Mouse (Mus musculus): ENCODE measurements at regions not wholly inside any gene's neighbourhood (a gene's known extent, or its start where the extent isn't known, plus 50 kb on each side); places are given as distances from the start of the nearest gene placed in this dataset.

- TF ChIP-seq CTCF (IDR thresholded peaks at IDR 0.05; ENCODE audit: extremely low read depth, insufficient read depth, insufficient read length, insufficient replicate concordance) = no peak
- no peak for TF ChIP-seq POLR2A (IDR thresholded peaks at IDR 0.05; ENCODE audit: low read depth, low read length)
- no peak overlapping the region for H3K27ac ChIP-seq (ENCODE audit: insufficient read depth, low read length)
- H3K36me3 ChIP-seq (ENCODE audit: control insufficient read depth, insufficient read depth, low read length) = no peaks in the 10 kb centered on the region
- H3K4me1 ChIP-seq (ENCODE audit: control insufficient read depth, insufficient read depth, insufficient read length) = peaks cover 3% of the 10 kb centered on the region; the same call in 1 of the 2 replicates
- 79% methylated on average over 3 of the region's 3 CpGs for WGBS
- H3K27me3 ChIP-seq (ENCODE audit: control insufficient read depth, insufficient read depth, low read length) = no peaks in the 10 kb centered on the region
- no peak for DNase-seq (ENCODE audit: low read depth in 1 of 2, low spot score in 2 of 2)
- no peak overlapping the region for H3K4me3 ChIP-seq (ENCODE audit: extremely low read depth, insufficient read depth, insufficient read length)
These were observed 220.7 kb downstream of the Fam43a start for GRCm38 (mm10) chr16:30820234-30820633.

GRCm38 (mm10) chr16:30820761-30821160 lies 221.2 kb downstream of the Fam43a start:
- Histone ChIP-seq H3K36me3 (ENCODE audit: control insufficient read depth, insufficient read depth, low read length) (no peaks in the 10 kb centered on the region), H3K27me3 (ENCODE audit: control insufficient read depth, insufficient read depth, low read length) (no peaks in the 10 kb centered on the region), H3K27ac (ENCODE audit: insufficient read depth, low read length) (peak overlapping the region; percentile 35; the same call in 1 of the 2 replicates), H3K4me1 (ENCODE audit: control insufficient read depth, insufficient read depth, insufficient read length) (peaks cover 3% of the 10 kb centered on the region; the same call in 1 of the 2 replicates), H3K4me3 (ENCODE audit: extremely low read depth, insufficient read depth, insufficient read length) (no peak overlapping the region)
- no peak for DNase-seq (ENCODE audit: low read depth in 1 of 2, low spot score in 2 of 2)
- 82% methylated on average over 4 of the region's 4 CpGs for WGBS
- no peak for TF ChIP-seq CTCF (IDR thresholded peaks at IDR 0.05; ENCODE audit: extremely low read depth, insufficient read depth, insufficient read length, insufficient replicate concordance)
- TF ChIP-seq POLR2A (IDR thresholded peaks at IDR 0.05; ENCODE audit: low read depth, low read length) = no peak

GRCm38 (mm10) chr16:30821191-30821910 lies 221.8 kb downstream of the Fam43a start:
- Histone ChIP-seq H3K36me3 (ENCODE audit: control insufficient read depth, insufficient read depth, low read length) (no peaks in the 10 kb centered on the region), H3K27me3 (ENCODE audit: control insufficient read depth, insufficient read depth, low read length) (no peaks in the 10 kb centered on the region), H3K4me1 (ENCODE audit: control insufficient read depth, insufficient read depth, insufficient read length) (peaks cover 3% of the 10 kb centered on the region; the same call in 1 of the 2 replicates), H3K4me3 (ENCODE audit: extremely low read depth, insufficient read depth, insufficient read length) (no peak overlapping the region), H3K27ac (ENCODE audit: insufficient read depth, low read length) (peak overlapping the region; percentile 65)
- DNase-seq (ENCODE audit: low read depth in 1 of 2, low spot score in 2 of 2) = no peak
- TF ChIP-seq CTCF (IDR thresholded peaks at IDR 0.05; ENCODE audit: extremely low read depth, insufficient read depth, insufficient read length, insufficient replicate concordance) = no peak
- no peak for TF ChIP-seq POLR2A (IDR thresholded peaks at IDR 0.05; ENCODE audit: low read depth, low read length)
- 30% methylated on average over 17 of the region's 17 CpGs for WGBS

- Histone ChIP-seq H3K4me3 (ENCODE audit: extremely low read depth, insufficient read depth, insufficient read length) (no peak overlapping the region), H3K36me3 (ENCODE audit: control insufficient read depth, insufficient read depth, low read length) (no peaks in the 10 kb centered on the region), H3K27me3 (ENCODE audit: control insufficient read depth, insufficient read depth, low read length) (no peaks in the 10 kb centered on the region), H3K4me1 (ENCODE audit: control insufficient read depth, insufficient read depth, insufficient read length) (peaks cover 3% of the 10 kb centered on the region; the same call in 1 of the 2 replicates), H3K27ac (ENCODE audit: insufficient read depth, low read length) (no peak overlapping the region)
- 88% methylated on average over 13 of the region's 13 CpGs for WGBS
- DNase-seq (ENCODE audit: low read depth in 1 of 2, low spot score in 2 of 2) = no peak
- TF ChIP-seq CTCF (IDR thresholded peaks at IDR 0.05; ENCODE audit: extremely low read depth, insufficient read depth, insufficient read length, insufficient replicate concordance) (no peak), POLR2A (IDR thresholded peaks at IDR 0.05; ENCODE audit: low read depth, low read length) (no peak)
These were observed 222.5 kb downstream of the Fam43a start for GRCm38 (mm10) chr16:30821911-30822578.

GRCm38 (mm10) chr16:30826128-30826527 lies 226.6 kb downstream of the Fam43a start:
- TF ChIP-seq POLR2A (IDR thresholded peaks at IDR 0.05; ENCODE audit: low read depth, low read length) = no peak
- no peak for TF ChIP-seq CTCF (IDR thresholded peaks at IDR 0.05; ENCODE audit: extremely low read depth, insufficient read depth, insufficient read length, insufficient replicate concordance)
- Histone ChIP-seq H3K4me3 (ENCODE audit: extremely low read depth, insufficient read depth, insufficient read length) (no peak overlapping the region), H3K27ac (ENCODE audit: insufficient read depth, low read length) (no peak overlapping the region), H3K4me1 (ENCODE audit: control insufficient read depth, insufficient read depth, insufficient read length) (peaks cover 2% of the 10 kb centered on the region; the same call in 1 of the 2 replicates), H3K27me3 (ENCODE audit: control insufficient read depth, insufficient read depth, low read length) (no peaks in the 10 kb centered on the region), H3K36me3 (ENCODE audit: control insufficient read depth, insufficient read depth, low read length) (no peaks in the 10 kb centered on the region)
- no peak for DNase-seq (ENCODE audit: low read depth in 1 of 2, low spot score in 2 of 2)
- 23% methylated on average over 3 of the region's 3 CpGs for WGBS

- H3K4me3 ChIP-seq (ENCODE audit: extremely low read depth, insufficient read depth, insufficient read length) = no peak overlapping the region
- no peak for DNase-seq (ENCODE audit: low read depth in 1 of 2, low spot score in 2 of 2)
- 86% methylated on average over 9 of the region's 9 CpGs for WGBS
- no peaks in the 10 kb centered on the region for H3K4me1 ChIP-seq (ENCODE audit: control insufficient read depth, insufficient read depth, insufficient read length)
- H3K27me3 ChIP-seq (ENCODE audit: control insufficient read depth, insufficient read depth, low read length) = no peaks in the 10 kb centered on the region
- no peak for TF ChIP-seq POLR2A (IDR thresholded peaks at IDR 0.05; ENCODE audit: low read depth, low read length)
- no peak for TF ChIP-seq CTCF (IDR thresholded peaks at IDR 0.05; ENCODE audit: extremely low read depth, insufficient read depth, insufficient read length, insufficient replicate concordance)
- no peak overlapping the region for H3K27ac ChIP-seq (ENCODE audit: insufficient read depth, low read length)
- no peaks in the 10 kb centered on the region for H3K36me3 ChIP-seq (ENCODE audit: control insufficient read depth, insufficient read depth, low read length)
These were observed 228.5 kb downstream of the Fam43a start for GRCm38 (mm10) chr16:30827901-30828608.

Data from spleen, adult 2 months (tissue).